Mouse (Mus musculus) forebrain, postnatal 0 days (tissue): ENCODE results near the gene Gucy1b1. TPM values are rescaled to one million over a fixed set of nuclear protein-coding genes. Genes with fewer than 3 reads are reported as not detected.

Experiments used
- ATAC-seq: fragments of 200-750 bp; cut with Nextera tagmentation; 2 replicates; pipeline ENCODE4 v1.8.0; 2017; ENCODE audit warnings: mild to moderate bottlenecking, moderate library complexity
- DNase-seq: peaks from one replicate; pipeline ENCODE4 v3.0.0-alpha.2; 2015
- H3K27ac ChIP-seq: fragments of 300-500 bp; sonication (generic); 2 replicates; pipeline ENCODE4 v1.5.1; 2014; ENCODE audit warnings: low read depth, mild to moderate bottlenecking, antibody characterized with exemption, low read length, moderate library complexity, mixed read lengths
- H3K27me3 ChIP-seq: fragments of 300-500 bp; sonication (generic); 2 replicates; pipeline ENCODE4 v1.6.1; 2014; ENCODE audit warnings: mild to moderate bottlenecking, low read length, mixed read lengths; ENCODE audit not compliant: insufficient read depth
- H3K36me3 ChIP-seq: fragments of 300-500 bp; sonication (generic); 2 replicates; pipeline ENCODE4 v1.6.1; 2014; ENCODE audit warnings: mild to moderate bottlenecking, moderate library complexity; ENCODE audit not compliant: insufficient read depth
- H3K4me1 ChIP-seq: fragments of 300-500 bp; sonication (generic); 2 replicates; pipeline ENCODE4 v1.6.1; 2014; ENCODE audit warnings: antibody characterized with exemption; ENCODE audit not compliant: insufficient read depth
- H3K4me2 ChIP-seq: fragments of 300-500 bp; sonication (generic); 2 replicates; pipeline ENCODE4 v1.6.1; 2014; ENCODE audit warnings: low read depth, mild to moderate bottlenecking, moderate library complexity
- H3K4me3 ChIP-seq: fragments of 300-500 bp; sonication (generic); 2 replicates; pipeline ENCODE4 v1.5.1; 2014; ENCODE audit warnings: low read depth, low read length, mixed read lengths
- H3K9ac ChIP-seq: fragments of 300-500 bp; sonication (generic); 2 replicates; pipeline ENCODE4 v1.6.1; 2014; ENCODE audit warnings: mild to moderate bottlenecking
- H3K9me3 ChIP-seq: fragments of 300-500 bp; sonication (generic); 2 replicates; pipeline ENCODE4 v1.6.1; 2016; ENCODE audit warnings: low read length
- CTCF ChIP-seq: sonication (generic); IDR thresholded peaks from 2 replicates; pipeline ENCODE4 v1.5.1; 2016; ENCODE audit warnings: antibody characterized with exemption, control low read depth, low read depth
- WGBS: fragments of 180-500 bp; shearing (Covaris S2); extraction: QIAGEN DNeasy Blood & Tissue Kit; methylation state at CpG from one replicate; pipeline ENCODE4 v1.1.7; 2014; 5-methylcytosine and 5-hydroxymethylcytosine counted together
- polyA plus RNA-seq: library from polyadenylated mRNA; unstranded; fragments of >200 nt; fragmentation: Nextera tagmentation; extraction: Ambion mirVana; gene quantifications from 2 replicates; pipeline ENCODE4 v1.2.1, GENCODE M21; 2015
- total RNA-seq: library from RNA; depleted of rRNA; stranded (reverse); fragments of >200 nt; gene quantifications from 2 replicates; pipeline ENCODE4 v1.2.3, GENCODE M21; 2014

Gucy1b1 gene
- total and polyA plus RNA-seq, 2 experiments from 2014 or later, result 67.1 to 84.0 TPM

- Histone ChIP-seq H3K27me3 (no peaks in the 10 kb centered on the region), H3K4me2 (no peak overlapping the region)
- WGBS, result 83% methylated on average over 6 of the region's 6 CpGs
Measured at GRCm38 (mm10) chr3:82043676-82044075, 30.8 kb downstream of the Gucy1b1 start.

GRCm38 (mm10) chr3:82036262-82037044, 38.0 kb downstream of the Gucy1b1 start:
- ATAC-seq, result no peak

More at GRCm38 (mm10) chr3:82043676-82044075, 30.8 kb downstream of the Gucy1b1 start:
- TF ChIP-seq CTCF, result no peak
- H3K27ac ChIP-seq, result no peak overlapping the region
- H3K36me3 ChIP-seq, result peaks cover 35% of the 10 kb centered on the region
- no peak overlapping the region for H3K9ac ChIP-seq
- no peaks in the 10 kb centered on the region for H3K4me1 ChIP-seq
- no peak overlapping the region for H3K4me3 ChIP-seq
- H3K9me3 ChIP-seq, result no peaks in the 10 kb centered on the region
- ATAC-seq (no peak), DNase-seq (no peak)

GRCm38 (mm10) chr3:82030008-82030748, 44.3 kb downstream of the Gucy1b1 start:
- Histone ChIP-seq H3K9ac (no peak overlapping the region), H3K4me2 (no peak overlapping the region), H3K36me3 (peaks cover 12% of the 10 kb centered on the region; the same call in 1 of the 2 replicates), H3K27ac (no peak overlapping the region), H3K9me3 (no peaks in the 10 kb centered on the region), H3K4me1 (no peaks in the 10 kb centered on the region), H3K27me3 (no peaks in the 10 kb centered on the region), H3K4me3 (no peak overlapping the region)
- ATAC-seq (no peak), DNase-seq (no peak)
- no peak for TF ChIP-seq CTCF
- WGBS, result 75% methylated on average over 1 of the region's 1 CpGs

More at GRCm38 (mm10) chr3:82036262-82037044, 38.0 kb downstream of the Gucy1b1 start:
- no peak for TF ChIP-seq CTCF
- Histone ChIP-seq H3K4me1 (no peaks in the 10 kb centered on the region), H3K27ac (no peak overlapping the region), H3K9me3 (no peaks in the 10 kb centered on the region), H3K4me3 (no peak overlapping the region), H3K27me3 (no peaks in the 10 kb centered on the region), H3K36me3 (peaks cover 43% of the 10 kb centered on the region), H3K4me2 (no peak overlapping the region), H3K9ac (no peak overlapping the region)
- DNase-seq, result no peak
- 57% methylated on average over 2 of the region's 2 CpGs for WGBS

- DNase-seq (peak; percentile 76), ATAC-seq (peak; percentile 78)
- H3K4me2 ChIP-seq, result no peak overlapping the region
- no peaks in the 10 kb centered on the region for H3K27me3 ChIP-seq
- no peak overlapping the region for H3K9ac ChIP-seq
- WGBS, result under 1% methylated on average over 3 of the region's 3 CpGs
- no peak overlapping the region for H3K27ac ChIP-seq
- peaks cover 11% of the 10 kb centered on the region; the same call in 1 of the 2 replicates for H3K36me3 ChIP-seq
- no peak overlapping the region for H3K4me3 ChIP-seq
- H3K4me1 ChIP-seq, result no peaks in the 10 kb centered on the region
- H3K9me3 ChIP-seq, result no peaks in the 10 kb centered on the region
- TF ChIP-seq CTCF, result peak; percentile 79
Measured at GRCm38 (mm10) chr3:82029229-82029628, 45.3 kb downstream of the Gucy1b1 start.

- peak; percentile 24 for DNase-seq
- H3K4me2 ChIP-seq, result no peak overlapping the region
- no peaks in the 10 kb centered on the region for H3K36me3 ChIP-seq
- ATAC-seq, result peak; percentile 71
- no peaks in the 10 kb centered on the region for H3K4me1 ChIP-seq
- TF ChIP-seq CTCF, result no peak
- no peak overlapping the region for H3K27ac ChIP-seq
- no peak overlapping the region for H3K4me3 ChIP-seq
- H3K27me3 ChIP-seq, result no peaks in the 10 kb centered on the region
- H3K9ac ChIP-seq, result no peak overlapping the region
- no peaks in the 10 kb centered on the region for H3K9me3 ChIP-seq
- 43% methylated on average over 1 of the region's 1 CpGs for WGBS
Measured at GRCm38 (mm10) chr3:82027286-82027685, 47.2 kb downstream of the Gucy1b1 start.

GRCm38 (mm10) chr3:82023065-82023464, 51.4 kb downstream of the Gucy1b1 start:
- 85% methylated on average over 3 of the region's 3 CpGs for WGBS
- no peak for DNase-seq
- H3K36me3 ChIP-seq, result no peaks in the 10 kb centered on the region
- no peaks in the 10 kb centered on the region for H3K9me3 ChIP-seq
- ATAC-seq, result no peak
- no peaks in the 10 kb centered on the region for H3K27me3 ChIP-seq
- no peak overlapping the region for H3K4me3 ChIP-seq
- H3K9ac ChIP-seq, result no peak overlapping the region
- H3K4me2 ChIP-seq, result no peak overlapping the region
- no peak for TF ChIP-seq CTCF
- no peaks in the 10 kb centered on the region for H3K4me1 ChIP-seq
- H3K27ac ChIP-seq, result no peak overlapping the region

- TF ChIP-seq CTCF, result no peak
- Histone ChIP-seq H3K4me2 (no peak overlapping the region), H3K27ac (no peak overlapping the region), H3K9ac (no peak overlapping the region), H3K27me3 (no peaks in the 10 kb centered on the region), H3K9me3 (no peaks in the 10 kb centered on the region), H3K4me3 (no peak overlapping the region), H3K36me3 (no peaks in the 10 kb centered on the region), H3K4me1 (no peaks in the 10 kb centered on the region)
- WGBS, result 93% methylated on average over 8 of the region's 8 CpGs
- DNase-seq (no peak), ATAC-seq (no peak)
Measured at GRCm38 (mm10) chr3:82022421-82022920, 52.0 kb downstream of the Gucy1b1 start.
